Mouse (Mus musculus): ENCODE data around the gene Fndc3b. TPM values are rescaled to one million over a fixed set of nuclear protein-coding genes. Genes with fewer than 3 reads are reported as not detected.

Gene Fndc3b
- polyA plus RNA-seq, 1 experiment from 2014 or later = 4.7 TPM

GRCm38 (mm10) chr3:27533721-27534120 lies 177.4 kb downstream of the Fndc3b start:
- no peak for ATAC-seq
- Histone ChIP-seq H3K27me3 (replicated peaks; ENCODE audit: control insufficient read depth, insufficient read depth, low read length) (no peaks in the 10 kb centered on the region), H3K9me3 (replicated peaks; ENCODE audit: control insufficient read depth, low read length) (no peaks in the 10 kb centered on the region), H3K9ac (ENCODE audit: low read length) (no peak overlapping the region), H3K4me1 (ENCODE audit: control insufficient read depth, insufficient read depth, low read length) (no peaks in the 10 kb centered on the region), H3K27ac (ENCODE audit: low read depth, low read length) (no peak overlapping the region), H3K4me2 (ENCODE audit: low read length) (no peak overlapping the region), H3K36me3 (ENCODE audit: control insufficient read depth, insufficient read depth, low read length) (no peaks in the 10 kb centered on the region), H3K4me3 (ENCODE audit: low read depth, low read length) (no peak overlapping the region)
- no peak for DNase-seq (ENCODE audit: low spot score)
- 83% methylated on average over 4 of the region's 4 CpGs for WGBS

GRCm38 (mm10) chr3:27531993-27532392 lies 179.1 kb downstream of the Fndc3b start:
- H3K4me2 ChIP-seq (ENCODE audit: low read length) = no peak overlapping the region
- ATAC-seq = no peak
- no peaks in the 10 kb centered on the region for H3K36me3 ChIP-seq (ENCODE audit: control insufficient read depth, insufficient read depth, low read length)
- H3K9me3 ChIP-seq (replicated peaks; ENCODE audit: control insufficient read depth, low read length) = no peaks in the 10 kb centered on the region
- no peak overlapping the region for H3K27ac ChIP-seq (ENCODE audit: low read depth, low read length)
- DNase-seq (ENCODE audit: low spot score) = no peak
- no peaks in the 10 kb centered on the region for H3K4me1 ChIP-seq (ENCODE audit: control insufficient read depth, insufficient read depth, low read length)
- no peak overlapping the region for H3K4me3 ChIP-seq (ENCODE audit: low read depth, low read length)
- H3K27me3 ChIP-seq (replicated peaks; ENCODE audit: control insufficient read depth, insufficient read depth, low read length) = no peaks in the 10 kb centered on the region
- H3K9ac ChIP-seq (ENCODE audit: low read length) = no peak overlapping the region
- 35% methylated on average over 4 of the region's 4 CpGs for WGBS

- Histone ChIP-seq H3K27me3 (replicated peaks; ENCODE audit: control insufficient read depth, insufficient read depth, low read length) (no peaks in the 10 kb centered on the region), H3K27ac (ENCODE audit: low read depth, low read length) (no peak overlapping the region), H3K9me3 (replicated peaks; ENCODE audit: control insufficient read depth, low read length) (no peaks in the 10 kb centered on the region), H3K4me3 (ENCODE audit: low read depth, low read length) (no peak overlapping the region), H3K9ac (ENCODE audit: low read length) (no peak overlapping the region), H3K36me3 (ENCODE audit: control insufficient read depth, insufficient read depth, low read length) (no peaks in the 10 kb centered on the region), H3K4me2 (ENCODE audit: low read length) (no peak overlapping the region), H3K4me1 (ENCODE audit: control insufficient read depth, insufficient read depth, low read length) (no peaks in the 10 kb centered on the region)
- DNase-seq (ENCODE audit: low spot score) = no peak
- ATAC-seq = no peak
- 76% methylated on average over 7 of the region's 7 CpGs for WGBS
These were observed 180.7 kb downstream of the Fndc3b start for GRCm38 (mm10) chr3:27530370-27530769.

GRCm38 (mm10) chr3:27529221-27530051 lies 181.7 kb downstream of the Fndc3b start:
- Histone ChIP-seq H3K9me3 (replicated peaks; ENCODE audit: control insufficient read depth, low read length) (no peaks in the 10 kb centered on the region), H3K27me3 (replicated peaks; ENCODE audit: control insufficient read depth, insufficient read depth, low read length) (no peaks in the 10 kb centered on the region), H3K36me3 (ENCODE audit: control insufficient read depth, insufficient read depth, low read length) (no peaks in the 10 kb centered on the region), H3K4me3 (ENCODE audit: low read depth, low read length) (no peak overlapping the region), H3K4me2 (ENCODE audit: low read length) (no peak overlapping the region), H3K27ac (ENCODE audit: low read depth, low read length) (no peak overlapping the region), H3K9ac (ENCODE audit: low read length) (no peak overlapping the region), H3K4me1 (ENCODE audit: control insufficient read depth, insufficient read depth, low read length) (no peaks in the 10 kb centered on the region)
- DNase-seq (ENCODE audit: low spot score) (no peak), ATAC-seq (no peak)
- WGBS = 88% methylated on average over 14 of the region's 14 CpGs

- Histone ChIP-seq H3K27ac (ENCODE audit: low read depth, low read length) (no peak overlapping the region), H3K27me3 (replicated peaks; ENCODE audit: control insufficient read depth, insufficient read depth, low read length) (no peaks in the 10 kb centered on the region), H3K4me2 (ENCODE audit: low read length) (no peak overlapping the region), H3K4me3 (ENCODE audit: low read depth, low read length) (no peak overlapping the region), H3K36me3 (ENCODE audit: control insufficient read depth, insufficient read depth, low read length) (no peaks in the 10 kb centered on the region), H3K9me3 (replicated peaks; ENCODE audit: control insufficient read depth, low read length) (no peaks in the 10 kb centered on the region), H3K9ac (ENCODE audit: low read length) (no peak overlapping the region), H3K4me1 (ENCODE audit: control insufficient read depth, insufficient read depth, low read length) (no peaks in the 10 kb centered on the region)
- no peak for DNase-seq (ENCODE audit: low spot score)
- no peak for ATAC-seq
- WGBS = 93% methylated on average over 3 of the region's 3 CpGs
These were observed 184.1 kb downstream of the Fndc3b start for GRCm38 (mm10) chr3:27526991-27527390.

GRCm38 (mm10) chr3:27523176-27523936 lies 187.8 kb downstream of the Fndc3b start:
- WGBS = 86% methylated on average over 12 of the region's 12 CpGs
- no peak for ATAC-seq
- H3K27ac ChIP-seq (ENCODE audit: low read depth, low read length) = no peak overlapping the region

GRCm38 (mm10) chr3:27520391-27520790 lies 190.7 kb downstream of the Fndc3b start:
- H3K9ac ChIP-seq (ENCODE audit: low read length) = no peak overlapping the region
- 59% methylated on average over 6 of the region's 6 CpGs for WGBS
- no peaks in the 10 kb centered on the region for H3K27me3 ChIP-seq (replicated peaks; ENCODE audit: control insufficient read depth, insufficient read depth, low read length)
- DNase-seq (ENCODE audit: low spot score) = no peak
- no peaks in the 10 kb centered on the region for H3K4me1 ChIP-seq (ENCODE audit: control insufficient read depth, insufficient read depth, low read length)
- no peak for ATAC-seq
- no peaks in the 10 kb centered on the region for H3K36me3 ChIP-seq (ENCODE audit: control insufficient read depth, insufficient read depth, low read length)
- H3K4me2 ChIP-seq (ENCODE audit: low read length) = no peak overlapping the region
- no peaks in the 10 kb centered on the region for H3K9me3 ChIP-seq (replicated peaks; ENCODE audit: control insufficient read depth, low read length)
- no peak overlapping the region for H3K4me3 ChIP-seq (ENCODE audit: low read depth, low read length)
- no peak overlapping the region for H3K27ac ChIP-seq (ENCODE audit: low read depth, low read length)

More at GRCm38 (mm10) chr3:27523176-27523936, 187.8 kb downstream of the Fndc3b start:
- no peaks in the 10 kb centered on the region for H3K36me3 ChIP-seq (ENCODE audit: control insufficient read depth, insufficient read depth, low read length)
- H3K4me3 ChIP-seq (ENCODE audit: low read depth, low read length) = no peak overlapping the region
- H3K4me1 ChIP-seq (ENCODE audit: control insufficient read depth, insufficient read depth, low read length) = no peaks in the 10 kb centered on the region
- no peak overlapping the region for H3K4me2 ChIP-seq (ENCODE audit: low read length)
- no peak overlapping the region for H3K9ac ChIP-seq (ENCODE audit: low read length)
- no peak for DNase-seq (ENCODE audit: low spot score)
- H3K27me3 ChIP-seq (replicated peaks; ENCODE audit: control insufficient read depth, insufficient read depth, low read length) = no peaks in the 10 kb centered on the region
- no peaks in the 10 kb centered on the region for H3K9me3 ChIP-seq (replicated peaks; ENCODE audit: control insufficient read depth, low read length)

GRCm38 (mm10) chr3:27519481-27519880 lies 191.6 kb downstream of the Fndc3b start:
- WGBS = 94% methylated on average over 6 of the region's 6 CpGs
- no peak for DNase-seq (ENCODE audit: low spot score)
- Histone ChIP-seq H3K9me3 (replicated peaks; ENCODE audit: control insufficient read depth, low read length) (no peaks in the 10 kb centered on the region), H3K4me1 (ENCODE audit: control insufficient read depth, insufficient read depth, low read length) (no peaks in the 10 kb centered on the region), H3K9ac (ENCODE audit: low read length) (no peak overlapping the region), H3K27ac (ENCODE audit: low read depth, low read length) (no peak overlapping the region), H3K4me3 (ENCODE audit: low read depth, low read length) (no peak overlapping the region), H3K27me3 (replicated peaks; ENCODE audit: control insufficient read depth, insufficient read depth, low read length) (no peaks in the 10 kb centered on the region), H3K36me3 (ENCODE audit: control insufficient read depth, insufficient read depth, low read length) (no peaks in the 10 kb centered on the region), H3K4me2 (ENCODE audit: low read length) (no peak overlapping the region)
- no peak for ATAC-seq

GRCm38 (mm10) chr3:27518935-27519334 lies 192.2 kb downstream of the Fndc3b start:
- H3K4me3 ChIP-seq (ENCODE audit: low read depth, low read length) = no peak overlapping the region
- no peaks in the 10 kb centered on the region for H3K36me3 ChIP-seq (ENCODE audit: control insufficient read depth, insufficient read depth, low read length)
- no peak overlapping the region for H3K9ac ChIP-seq (ENCODE audit: low read length)
- H3K9me3 ChIP-seq (replicated peaks; ENCODE audit: control insufficient read depth, low read length) = no peaks in the 10 kb centered on the region
- ATAC-seq (no peak), DNase-seq (ENCODE audit: low spot score) (no peak)
- 90% methylated on average over 9 of the region's 9 CpGs for WGBS
- no peak overlapping the region for H3K4me2 ChIP-seq (ENCODE audit: low read length)
- H3K27ac ChIP-seq (ENCODE audit: low read depth, low read length) = no peak overlapping the region
- H3K27me3 ChIP-seq (replicated peaks; ENCODE audit: control insufficient read depth, insufficient read depth, low read length) = no peaks in the 10 kb centered on the region
- H3K4me1 ChIP-seq (ENCODE audit: control insufficient read depth, insufficient read depth, low read length) = no peaks in the 10 kb centered on the region
